21 mouse cellular contexts compared by ENCODE assay signal in genomic region chr16:7076305-7076704, GRCm38 (mm10).
DNase-seq lines count a peak whose midpoint lies in the region; TF ChIP-seq lines count a peak whose summit lies in the region.
"Had no signal": no experiment of that assay in that cellular context is flagged by ENCODE, and none has a peak within 500 bp of the region (broad histone marks: within the 10 kb centered on the region; RNA-seq: fewer than 3 reads in every experiment).

No protein-coding gene starts in this region.

- TF ChIP-seq CTCF in ES-Bruce4 (IDR thresholded peaks at IDR 0.05; ENCODE audit: low read depth, low read length) = no peak

- H3K4me3 ChIP-seq in ES-Bruce4 (ENCODE audit: low read depth, low read length) = no peak overlapping the region
- H3K4me3 ChIP-seq: embryonic facial prominence, embryonic 12.5 days; embryonic facial prominence, embryonic 15.5 days; heart, embryonic 10.5 days; heart, embryonic 13.5 days; hindbrain, embryonic 13.5 days; intestine, embryonic 15.5 days had no signal

- no peak overlapping the region for H3K9ac ChIP-seq in ES-Bruce4 (ENCODE audit: low read depth, poor library complexity, severe bottlenecking)
- H3K9ac ChIP-seq: embryonic facial prominence, embryonic 12.5 days; embryonic facial prominence, embryonic 15.5 days; forebrain, postnatal 0 days; heart, embryonic 13.5 days; hindbrain, embryonic 13.5 days; intestine, embryonic 15.5 days had no signal

- peaks cover 7% of the 10 kb centered on the region for H3K4me1 ChIP-seq in ES-Bruce4 (ENCODE audit: control insufficient read depth, insufficient read depth, low read length)
- H3K4me1 ChIP-seq: embryonic facial prominence, embryonic 12.5 days; embryonic facial prominence, embryonic 15.5 days; heart, embryonic 10.5 days; heart, embryonic 13.5 days; intestine, embryonic 15.5 days had no signal

- TF ChIP-seq EP300 in ES-Bruce4 (IDR thresholded peaks at IDR 0.05; ENCODE audit: insufficient read depth, low read depth, low read length) = no peak

- no peaks in the 10 kb centered on the region for H3K27me3 ChIP-seq in ES-Bruce4 (ENCODE audit: control insufficient read depth, insufficient read depth, low read length, poor library complexity, severe bottlenecking)
- H3K27me3 ChIP-seq: CH12.LX; embryonic facial prominence, embryonic 12.5 days; embryonic facial prominence, embryonic 15.5 days; heart, embryonic 13.5 days; hindbrain, embryonic 13.5 days; intestine, embryonic 15.5 days had no signal

- H3K9me3 ChIP-seq in ES-Bruce4 (replicated peaks; ENCODE audit: control insufficient read depth, insufficient read depth, low read length, poor library complexity, severe bottlenecking) = no peaks in the 10 kb centered on the region
- H3K9me3 ChIP-seq: embryonic facial prominence, embryonic 12.5 days; embryonic facial prominence, embryonic 15.5 days; heart, embryonic 10.5 days; heart, embryonic 13.5 days; hindbrain, embryonic 13.5 days; intestine, embryonic 15.5 days had no signal

- no peaks in the 10 kb centered on the region for H3K36me3 ChIP-seq in ES-Bruce4 (ENCODE audit: control insufficient read depth, insufficient read depth, low read length, poor library complexity, severe bottlenecking)
- H3K36me3 ChIP-seq: embryonic facial prominence, embryonic 12.5 days; embryonic facial prominence, embryonic 15.5 days; heart, embryonic 10.5 days; heart, embryonic 13.5 days; hindbrain, embryonic 13.5 days; intestine, embryonic 15.5 days had no signal

- H3K27ac ChIP-seq in ES-Bruce4 (ENCODE audit: insufficient read depth, low read length) = peak overlapping the region; percentile 9
- H3K27ac ChIP-seq: embryonic facial prominence, embryonic 12.5 days; embryonic facial prominence, embryonic 15.5 days; heart, embryonic 10.5 days; heart, embryonic 13.5 days; hindbrain, embryonic 13.5 days; intestine, embryonic 15.5 days had no signal

- peak; percentile 81 for DNase-seq in heart, adult 11 months
- DNase-seq in heart, adult 9 months (ENCODE audit: low spot score in 2 of 2) = no peak
- peak; percentile 43 for DNase-seq in R1 (ENCODE audit: low read depth, low spot score)
- DNase-seq in kidney, postnatal 10 days = no peak
- no peak for DNase-seq in adrenal gland, postnatal 10 days
- DNase-seq: adrenal gland, postnatal 14 days; B cell, adult 2 months; forebrain, postnatal 0 days; gastrocnemius, postnatal 10 days; gastrocnemius, postnatal 36 days; heart, postnatal 14 days; kidney, adult 11 months; kidney, adult 8-10 months had no signal

- no peak for TF ChIP-seq POLR2A in ES-Bruce4 (IDR thresholded peaks at IDR 0.05; ENCODE audit: insufficient read depth, low read length)

Comparison
In these comparisons a context has a peak if more than half of its experiments do, and no peak if none do; other contexts are left out.
1. DNase-seq: peak in heart, adult 11 months (single experiment) and R1 (single experiment); none in heart, adult 9 months (0 of 2), kidney, postnatal 10 days (single experiment) and adrenal gland, postnatal 10 days (single experiment).